Mouse (Mus musculus): ENCODE measurements around the gene Rnf225.
A peak's percentile ranks its signal among the peaks of the same experiment; 100 is the strongest.
"Not testable (repeated sequence)": the region's sequence is repeated elsewhere in the genome, so short reads cannot be mapped to it uniquely, and the experiment has no call there.

The Rnf225 gene

DNA sequence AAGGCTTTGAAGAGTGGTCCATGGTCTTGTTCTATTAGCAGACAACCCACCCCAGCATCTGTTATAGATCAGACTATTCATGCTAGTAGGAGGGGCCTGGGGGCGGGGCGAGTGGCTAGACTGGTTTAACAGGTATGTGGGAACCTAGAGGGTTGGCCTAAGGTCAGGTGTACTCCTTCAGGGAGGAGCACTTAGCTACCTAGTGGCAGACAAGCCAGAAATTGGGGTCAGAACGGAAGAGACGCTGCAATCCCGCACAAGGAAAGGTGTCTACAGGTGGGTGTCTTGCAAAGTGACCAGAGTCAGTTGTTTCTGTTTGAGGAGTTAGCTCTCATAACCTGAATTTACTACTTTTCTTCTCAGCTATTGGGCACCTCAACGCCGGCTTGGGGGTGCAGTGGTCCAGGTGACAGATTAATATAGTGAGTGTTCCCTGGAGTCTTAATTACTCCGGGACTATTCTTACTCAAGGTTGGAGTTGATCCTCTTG is at the start of gene Rnf225:
Rnf225 (plus strand) TSS at position 226 of the 490 bp plus-strand sequence.
- DNase-seq (ENCODE audit: low spot score in 2 of 2) = no peak

DNA sequence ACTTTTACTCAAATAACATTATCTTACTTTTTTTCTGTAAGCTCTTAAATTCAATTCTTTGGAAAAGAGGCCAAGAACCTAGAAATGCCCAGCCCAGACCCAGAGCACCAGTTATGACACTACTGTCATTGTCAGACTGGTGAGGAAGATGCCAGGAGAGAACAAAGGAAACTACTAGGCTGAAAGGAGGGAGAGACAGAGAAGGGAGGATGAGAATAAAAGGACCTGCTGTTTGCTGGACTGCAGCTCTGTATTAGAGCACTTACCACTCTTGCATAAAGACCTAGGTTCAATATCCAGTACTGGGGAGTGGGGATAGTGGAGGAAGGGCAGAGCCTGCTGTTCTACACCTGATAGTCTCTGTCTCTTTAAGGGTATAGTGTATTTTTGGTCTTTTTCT is 47.2 kb upstream of the Rnf225 start:
- DNase-seq (ENCODE audit: low spot score in 2 of 2) = no peak

DNA sequence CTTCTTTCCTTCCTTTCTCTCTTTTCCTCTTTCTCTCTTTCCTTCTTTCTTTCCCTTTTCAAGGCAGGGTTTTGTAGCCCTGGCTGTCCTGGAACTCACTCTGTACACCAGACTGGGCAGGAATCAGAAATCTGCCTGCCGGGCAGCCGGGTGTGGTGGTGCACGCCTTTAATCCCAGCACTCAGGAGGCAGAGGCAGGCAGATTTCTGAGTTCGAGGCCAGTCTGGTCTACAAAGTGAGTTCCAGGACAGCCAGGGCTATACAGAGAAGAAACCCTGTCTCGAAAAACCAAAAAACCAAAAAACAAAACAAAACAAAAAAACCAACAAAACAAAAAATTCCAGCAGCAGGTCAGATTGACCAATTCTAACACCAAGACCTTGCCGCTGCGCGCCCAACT is 46.7 kb upstream of the Rnf225 start:
- not testable (repeated sequence) for DNase-seq (ENCODE audit: low spot score in 2 of 2)

DNA sequence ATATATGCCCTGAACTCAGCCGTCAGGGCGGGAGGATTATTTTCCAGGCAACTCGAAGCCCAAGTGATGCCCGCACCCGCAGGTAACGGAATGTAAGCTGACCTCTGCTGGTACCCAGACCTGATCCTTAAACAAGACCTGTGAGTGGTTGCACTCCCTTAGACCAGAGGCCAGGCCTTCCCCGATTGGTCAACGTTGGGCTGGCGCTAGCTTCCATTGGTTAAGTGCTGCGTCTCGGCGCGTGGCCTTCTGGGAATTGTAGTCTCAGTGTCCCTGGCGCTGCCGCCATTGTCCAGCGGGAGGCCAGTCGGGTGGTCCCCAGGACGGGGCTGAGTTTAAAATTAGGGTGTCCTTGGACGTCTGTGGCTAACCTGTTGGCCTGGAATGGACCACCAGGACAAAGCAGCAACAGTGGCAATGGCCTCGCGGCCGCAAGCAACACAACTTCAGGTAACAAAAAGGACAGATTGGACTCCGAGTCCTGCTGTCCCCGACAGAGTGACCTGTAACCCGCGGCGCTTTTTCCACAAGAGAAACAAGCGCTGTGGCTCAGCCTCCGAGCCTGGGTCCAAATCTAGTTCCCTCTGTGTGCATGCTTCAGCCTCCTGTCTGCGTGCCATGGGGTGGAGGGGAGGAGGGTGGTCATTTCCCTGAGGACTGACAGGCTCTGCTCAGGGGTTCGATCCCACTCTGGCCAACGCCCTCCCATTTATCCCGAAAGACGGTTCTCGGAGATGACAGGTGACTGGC is 46.1 kb upstream of the Rnf225 start, which contains the start of gene Zfp128:
Zfp128 (plus strand) TSS at position 267 of the 750 bp plus-strand sequence.
- DNase-seq (ENCODE audit: low spot score in 2 of 2) = peak; percentile 87

DNA sequence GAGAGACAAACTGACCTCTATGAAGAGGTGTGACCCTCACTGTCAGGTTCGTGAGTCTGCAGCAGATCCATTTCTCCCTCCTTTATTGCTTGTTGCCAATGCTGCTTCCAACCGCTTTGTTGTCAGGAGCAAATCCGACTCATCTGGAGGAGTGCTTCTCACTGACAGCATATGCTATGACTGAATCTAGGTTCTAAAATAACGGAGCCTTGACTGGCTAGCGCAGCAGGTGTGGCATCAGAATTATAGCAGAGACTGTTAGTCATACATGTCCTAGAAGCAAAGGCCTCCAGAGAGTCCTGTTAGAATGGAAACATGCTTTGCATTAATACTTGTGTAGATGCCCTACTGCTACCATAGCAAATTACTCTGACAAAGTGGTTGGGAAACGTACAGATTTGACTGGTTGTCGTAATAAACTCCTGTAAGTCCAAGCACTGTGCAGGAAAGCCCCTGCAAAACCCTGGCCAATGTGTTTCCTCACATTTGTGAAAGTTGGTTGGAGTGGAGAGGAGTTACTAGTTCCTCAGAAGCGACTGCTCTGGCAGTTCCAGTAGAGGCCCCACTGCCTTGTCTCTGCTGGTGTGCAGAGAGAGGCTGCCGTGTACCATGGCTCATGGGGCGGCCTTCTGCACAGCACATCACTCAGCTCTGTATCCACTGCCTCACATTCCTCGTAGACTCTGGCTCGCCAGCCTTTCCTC is 40.5 kb upstream of the Rnf225 start:
- no peak for DNase-seq (ENCODE audit: low spot score in 2 of 2)

DNA sequence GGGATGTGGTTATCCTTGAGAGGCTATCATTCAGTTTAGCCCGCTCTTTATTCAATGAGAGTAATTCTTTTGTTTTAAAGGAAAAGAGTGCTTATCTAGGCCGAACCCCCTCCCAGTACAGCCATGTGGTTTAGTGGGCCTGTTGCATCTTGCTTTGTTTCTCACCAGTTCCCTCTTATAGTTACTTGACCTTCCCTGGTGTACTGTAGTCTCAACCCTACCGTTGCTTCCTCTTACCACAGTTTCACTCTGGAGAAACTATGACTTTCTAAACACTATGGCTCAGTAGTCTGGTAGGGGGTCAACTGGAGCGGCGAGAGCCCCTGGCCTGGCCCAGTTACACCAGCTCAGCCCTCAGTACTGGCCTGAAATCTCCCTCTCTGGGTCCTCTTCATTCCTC is 39.6 kb upstream of the Rnf225 start:
- DNase-seq (ENCODE audit: low spot score in 2 of 2) = no peak

DNA sequence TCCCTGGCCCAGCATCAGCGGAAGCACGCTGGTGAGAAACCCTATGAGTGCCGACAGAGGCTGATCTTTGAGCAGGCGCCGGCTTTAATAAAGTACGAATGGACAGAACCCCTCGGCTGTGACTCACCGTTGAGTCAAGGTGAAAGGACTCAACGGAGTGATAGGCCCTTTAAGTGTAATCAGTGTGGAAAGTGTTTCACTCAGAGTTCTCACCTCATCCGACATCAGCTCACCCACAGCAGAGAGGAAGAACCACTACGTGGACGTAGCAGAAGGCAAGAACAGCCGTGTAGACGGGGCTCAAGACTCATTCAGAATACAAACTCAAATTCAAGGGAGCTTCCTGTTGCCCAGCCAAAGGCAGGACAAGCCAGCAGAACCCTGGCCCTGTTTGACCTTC is 36.3 kb upstream of the Rnf225 start:
- DNase-seq (ENCODE audit: low spot score in 2 of 2) = no peak

DNA sequence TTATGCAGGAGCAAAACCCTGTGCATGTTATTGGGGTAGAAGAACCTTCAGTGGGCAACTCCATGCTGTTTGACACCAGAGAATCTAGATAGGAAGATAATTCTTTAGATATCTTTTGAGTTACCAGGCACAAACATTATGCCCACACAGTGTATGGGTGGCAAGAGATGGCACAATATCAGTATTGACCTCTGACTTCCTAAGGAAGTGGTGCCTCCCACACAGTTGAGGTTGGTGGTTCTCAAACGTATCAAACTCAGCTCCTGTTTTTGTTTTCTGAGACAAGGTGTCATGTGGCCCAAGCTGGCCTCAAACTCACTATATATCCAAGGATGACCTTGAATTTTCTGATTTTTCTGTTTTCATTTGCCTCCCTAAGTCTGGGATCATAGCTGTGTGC is 35.9 kb upstream of the Rnf225 start:
- no peak for DNase-seq (ENCODE audit: low spot score in 2 of 2)

DNA sequence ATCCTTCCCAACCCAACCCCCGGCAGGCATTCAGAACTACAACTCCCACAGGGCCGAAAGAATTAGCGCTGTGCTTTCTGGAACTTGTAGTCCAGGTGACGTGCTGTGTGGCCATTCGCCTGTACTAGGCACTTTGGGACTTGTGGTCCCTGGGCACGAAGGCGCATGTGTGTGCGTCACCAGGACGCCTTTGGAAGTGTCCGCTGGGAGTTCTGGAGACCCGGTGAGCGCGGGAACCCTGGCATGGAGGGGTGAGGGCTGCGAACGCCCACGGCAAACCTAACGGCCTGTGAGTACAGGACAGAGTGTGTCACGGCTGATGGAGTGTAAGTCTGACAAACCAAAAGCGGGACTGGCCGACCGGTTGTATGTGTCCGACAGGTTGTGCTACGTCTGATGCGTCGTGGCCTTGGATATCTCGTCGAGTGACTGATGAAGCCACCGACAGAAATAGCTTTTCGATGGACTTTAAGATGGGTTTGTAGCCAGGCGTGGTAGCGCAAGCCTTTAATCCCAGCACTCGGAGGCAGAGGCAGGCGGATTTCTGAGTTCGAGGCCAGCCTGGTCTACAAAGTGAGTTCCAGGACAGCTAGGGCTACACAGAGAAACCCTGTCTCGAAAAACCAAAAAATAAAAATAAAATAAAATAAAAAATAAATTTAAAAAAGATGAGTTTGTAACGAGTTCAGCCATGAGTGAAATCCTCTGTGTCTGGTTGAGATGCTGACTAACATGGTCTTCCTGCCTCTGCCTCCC is 29.4 kb upstream of the Rnf225 start, which contains the start of gene Zscan22:
Zscan22 (plus strand) TSS at position 161 of the 756 bp plus-strand sequence.
- peak; percentile 70 to 78 for DNase-seq (ENCODE audit: low spot score in 2 of 2)

DNA sequence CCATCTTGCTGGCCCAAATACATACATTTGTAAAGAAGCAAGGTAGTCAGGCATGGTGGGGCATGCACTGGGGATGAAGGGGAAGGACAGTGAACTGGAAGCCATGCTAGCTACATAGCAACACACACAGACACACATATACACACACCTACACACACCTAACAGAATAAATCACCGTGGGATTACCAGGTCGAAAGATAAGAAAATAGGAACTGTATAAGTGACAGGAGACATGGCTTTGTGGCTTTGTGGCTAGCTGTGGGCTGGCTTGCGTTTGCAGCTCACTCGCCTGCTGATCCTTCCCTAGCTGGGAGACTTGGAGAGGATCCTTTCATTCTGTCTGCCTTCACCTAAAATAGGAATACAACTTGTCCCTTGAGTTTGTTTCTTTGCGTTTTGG is 25.7 kb upstream of the Rnf225 start:
- no peak for DNase-seq (ENCODE audit: low spot score in 2 of 2)

DNA sequence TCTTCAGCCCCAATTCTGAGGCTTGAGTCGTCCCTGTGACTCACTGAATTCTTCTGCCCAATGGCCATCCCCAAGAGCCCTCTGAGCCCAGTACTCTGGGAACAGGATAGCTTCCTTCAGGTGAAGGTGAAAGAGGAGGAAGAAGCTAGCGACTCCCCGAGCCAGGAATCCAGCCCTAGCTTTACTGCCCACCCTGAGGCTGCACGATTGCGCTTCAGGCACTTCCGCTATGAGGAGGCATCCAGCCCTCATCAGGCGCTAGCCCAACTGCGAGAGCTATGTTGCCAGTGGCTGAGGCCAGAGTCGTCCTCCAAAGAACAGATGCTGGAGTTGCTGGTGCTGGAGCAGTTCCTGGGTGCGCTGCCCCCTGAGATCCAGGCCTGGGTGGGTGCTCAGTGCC is 23.6 kb upstream of the Rnf225 start:
- DNase-seq (ENCODE audit: low spot score in 2 of 2) = peak in 1 of 2 experiments; percentile 28

DNA sequence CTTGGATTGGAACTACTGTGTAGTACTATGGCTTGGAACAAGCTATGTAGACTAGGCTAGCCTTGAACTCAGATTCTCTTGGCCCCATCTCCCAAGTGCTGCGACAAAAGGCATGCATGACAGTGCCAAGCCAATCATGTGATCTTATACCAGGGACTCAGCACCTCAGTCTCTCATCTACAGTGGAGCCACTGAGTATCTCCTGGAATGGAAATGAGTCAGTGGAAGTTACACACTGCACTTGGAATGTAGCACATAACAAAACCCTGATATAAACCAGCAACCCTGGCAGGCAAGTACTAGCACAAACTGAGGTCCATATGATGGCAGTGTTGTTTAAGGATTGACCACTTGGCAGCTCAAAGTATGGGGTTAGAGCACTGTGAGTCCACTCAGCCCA is 22.1 kb upstream of the Rnf225 start:
- DNase-seq (ENCODE audit: low spot score in 2 of 2) = no peak

DNA sequence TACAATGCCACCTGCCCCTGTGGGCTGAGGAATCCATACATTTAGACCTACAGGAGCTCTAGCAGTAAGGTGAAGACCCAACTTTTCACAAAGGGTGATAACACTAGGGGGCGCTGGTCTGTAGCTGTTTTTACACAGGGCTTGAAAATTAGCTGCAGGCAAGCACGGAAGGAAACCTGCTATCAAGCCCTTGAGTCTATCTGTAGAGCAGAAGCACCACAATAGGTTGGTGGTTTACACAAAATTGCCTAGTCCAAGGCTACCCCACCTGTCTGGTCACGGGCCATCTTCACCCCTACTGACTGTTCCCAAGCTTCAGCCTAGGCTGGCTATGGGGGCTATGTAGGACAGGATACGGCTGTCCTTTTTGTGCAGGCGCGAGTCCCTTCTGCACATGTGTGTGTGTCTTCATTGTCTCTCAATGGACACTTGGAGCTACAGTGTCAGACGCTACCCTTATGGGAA is 17.7 kb upstream of the Rnf225 start:
- DNase-seq (ENCODE audit: low spot score in 2 of 2) = peak; percentile 86 to 93

DNA sequence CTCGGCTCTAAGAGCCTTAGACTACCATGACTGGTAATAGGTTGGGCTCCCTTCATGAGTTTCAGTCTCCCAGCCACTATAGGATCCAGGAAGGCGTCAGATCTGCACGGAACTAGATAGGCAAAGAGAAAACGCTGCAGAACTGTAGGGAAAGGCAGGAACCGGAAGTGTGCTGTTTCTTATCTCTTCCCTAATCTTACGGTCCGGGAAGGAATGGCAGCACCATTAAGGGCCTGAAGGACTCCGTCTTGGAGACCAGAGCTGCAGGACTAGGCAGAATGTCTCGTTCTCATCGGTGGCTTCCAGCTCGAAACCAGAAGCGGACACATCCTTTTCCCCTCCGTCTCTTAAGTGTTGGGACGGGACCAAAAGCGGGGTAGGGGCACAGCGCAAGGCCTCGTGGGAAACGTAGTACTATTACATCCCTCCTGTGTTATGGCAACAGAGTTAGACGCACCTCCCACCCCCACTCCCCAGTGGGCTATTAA is 17.0 kb upstream of the Rnf225 start:
- peak; percentile 55 for DNase-seq (ENCODE audit: low spot score in 2 of 2)

DNA sequence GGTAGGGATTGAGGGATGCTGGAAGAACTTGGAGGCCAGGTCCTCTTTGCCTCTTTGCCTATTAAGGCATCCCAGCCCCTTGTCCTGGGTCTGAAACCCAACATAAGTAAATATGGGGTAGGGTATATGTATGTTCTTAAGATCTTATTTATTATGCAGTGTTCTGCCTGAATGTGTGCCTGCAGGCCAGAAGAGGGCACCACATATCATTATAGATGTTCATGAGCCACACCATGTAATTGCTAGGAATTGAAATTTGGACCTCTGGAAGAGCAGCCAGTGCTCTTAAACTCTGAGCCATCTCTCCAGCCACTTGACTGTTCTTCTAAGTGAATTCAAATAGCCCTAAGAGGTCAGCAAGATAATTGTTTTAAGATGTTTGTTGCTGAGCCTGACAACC is 13.7 kb upstream of the Rnf225 start:
- DNase-seq (ENCODE audit: low spot score in 2 of 2) = no peak

DNA sequence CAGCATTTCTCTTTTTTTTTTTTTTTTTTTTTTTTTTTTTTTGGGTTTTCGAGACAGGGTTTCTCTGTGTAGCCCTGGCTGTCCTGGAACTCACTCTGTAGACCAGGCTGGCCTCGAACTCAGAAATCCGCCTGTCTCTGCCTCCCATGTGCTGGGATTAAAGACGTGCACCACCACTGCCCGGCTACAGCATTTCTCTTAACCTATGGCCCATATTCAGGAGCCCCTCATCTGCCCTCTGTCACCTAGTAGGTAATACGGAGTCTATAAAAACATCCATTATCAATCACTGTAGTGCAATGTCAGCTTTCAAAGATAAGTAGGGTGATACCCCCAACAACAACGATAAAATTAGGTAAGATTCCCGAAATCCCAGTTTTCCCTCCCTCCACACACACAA is 6.7 kb upstream of the Rnf225 start:
- not testable (repeated sequence) for DNase-seq (ENCODE audit: low spot score in 2 of 2)

DNA sequence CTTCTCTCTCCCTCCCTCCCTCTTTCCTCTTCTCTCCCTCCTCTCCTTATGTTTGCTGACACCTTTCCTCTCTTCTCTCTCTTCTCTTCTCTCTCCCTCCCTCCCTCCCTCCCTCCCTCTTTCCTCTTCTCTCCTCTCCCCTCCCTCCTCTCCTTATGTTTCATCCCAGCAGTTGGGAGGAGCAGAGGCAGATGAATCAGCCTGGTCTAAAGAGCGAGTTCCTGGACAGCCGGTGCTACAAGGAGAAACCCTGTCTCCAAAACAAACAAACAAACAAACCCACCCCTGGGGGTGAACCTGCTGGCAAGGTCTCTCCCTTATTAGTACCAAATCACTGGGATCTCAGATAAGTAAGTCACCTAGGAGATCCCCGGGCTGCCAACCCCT is 5.9 kb upstream of the Rnf225 start:
- no peak for DNase-seq (ENCODE audit: low spot score in 2 of 2)

DNA sequence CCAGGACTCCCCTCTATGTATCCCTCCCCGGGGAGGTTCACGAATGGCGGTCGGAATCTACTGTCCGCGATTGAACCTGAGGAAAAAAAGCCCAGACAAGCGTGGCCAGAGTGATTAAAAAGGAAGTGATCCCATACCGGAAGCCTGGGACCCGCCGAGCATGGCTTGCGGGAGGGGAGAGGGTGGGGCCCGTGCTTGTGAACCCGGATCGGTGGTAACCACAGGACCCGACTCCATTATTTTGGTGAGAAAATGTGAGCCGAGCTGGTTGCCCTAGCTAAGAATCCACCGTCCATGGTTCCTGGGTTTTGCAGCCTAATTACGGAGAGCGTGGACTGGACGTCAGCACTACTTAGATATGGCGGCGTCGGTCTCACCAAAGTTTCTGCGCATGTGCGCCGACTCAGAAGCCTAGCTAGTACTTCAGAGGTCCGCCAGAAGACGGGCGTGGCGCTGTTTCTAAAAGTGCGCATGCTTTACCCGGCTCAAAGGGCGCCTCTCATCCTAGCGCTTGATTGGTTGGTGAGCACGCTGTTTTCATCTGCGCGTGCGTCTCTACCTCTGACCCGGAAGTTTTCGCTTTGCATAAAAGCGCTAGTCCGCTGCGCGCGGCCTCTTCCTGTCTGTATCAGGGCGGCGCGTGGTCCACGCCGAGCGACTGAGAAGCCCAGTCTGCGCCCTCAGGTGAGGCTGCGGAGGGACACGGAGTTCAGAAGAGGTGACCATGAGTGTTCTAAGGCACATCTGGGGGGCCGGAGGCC is 5.3 kb upstream of the Rnf225 start, which contains the start of gene Rps5:
Rps5 (plus strand) TSS at position 586 of the 761 bp plus-strand sequence.
- DNase-seq (ENCODE audit: low spot score in 2 of 2) = peak; percentile 97 to 98

DNA sequence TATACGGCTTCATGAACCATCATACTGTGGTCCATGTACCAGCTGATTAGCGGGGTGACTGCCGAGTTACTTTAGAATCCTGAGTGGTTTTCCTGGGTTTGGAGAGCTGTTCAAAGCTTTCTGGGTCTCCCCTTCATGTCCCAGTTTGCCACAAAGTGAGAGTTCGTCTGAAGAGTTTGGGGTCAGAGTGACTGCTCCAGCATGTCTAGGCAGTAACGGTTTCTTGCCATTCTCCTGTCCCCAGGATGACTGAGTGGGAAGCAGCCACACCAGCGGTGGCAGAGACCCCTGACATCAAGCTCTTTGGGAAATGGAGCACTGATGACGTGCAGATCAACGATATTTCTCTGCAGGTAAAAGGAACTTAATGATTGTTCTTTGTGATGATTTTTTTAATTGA is 4.5 kb upstream of the Rnf225 start:
- DNase-seq (ENCODE audit: low spot score in 2 of 2) = no peak

DNA sequence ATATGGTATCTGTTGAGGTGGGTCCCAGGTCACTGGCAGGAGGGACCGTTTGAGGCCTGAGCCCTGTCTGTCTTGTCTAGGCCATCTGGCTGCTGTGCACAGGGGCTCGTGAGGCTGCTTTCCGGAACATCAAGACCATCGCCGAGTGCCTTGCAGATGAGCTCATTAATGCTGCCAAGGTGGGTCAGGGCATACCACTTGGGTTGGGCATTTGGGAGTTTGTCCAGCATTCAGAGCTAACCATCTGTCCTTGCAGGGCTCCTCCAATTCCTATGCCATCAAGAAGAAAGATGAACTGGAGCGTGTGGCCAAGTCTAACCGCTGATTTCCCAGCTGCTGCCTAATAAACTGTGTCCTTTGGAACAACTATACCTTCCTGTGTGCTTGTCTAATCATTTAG is 900 bp upstream of the Rnf225 start:
- no peak for DNase-seq (ENCODE audit: low spot score in 2 of 2)

Data from thymus, postnatal 10 days (tissue).